Mouse (Mus musculus) embryonic facial prominence, embryonic 12.5 days (tissue): Measurements from ENCODE around the gene Kifc3. TPM values are rescaled to one million over a fixed set of nuclear protein-coding genes. Genes with fewer than 3 reads are reported as not detected.

Source experiments
- ATAC-seq: fragments of 200-750 bp; cut with Nextera tagmentation; 2 replicates; pipeline ENCODE4 v1.8.0; 2017; ENCODE audit not compliant: insufficient number of reproducible peaks, insufficient read depth, low FRiP score, low TSS enrichment
- H3K27ac ChIP-seq: fragments of 300-500 bp; sonication (generic); 2 replicates; pipeline ENCODE4 v1.5.1; 2016; ENCODE audit warnings: mild to moderate bottlenecking
- H3K27me3 ChIP-seq: fragments of 300-500 bp; sonication (generic); 2 replicates; pipeline ENCODE4 v1.6.1; 2016; ENCODE audit warnings: mild to moderate bottlenecking, moderate library complexity
- H3K36me3 ChIP-seq: fragments of 300-500 bp; sonication (generic); 2 replicates; pipeline ENCODE4 v1.6.1; 2016; ENCODE audit warnings: mild to moderate bottlenecking
- H3K4me1 ChIP-seq: fragments of 300-500 bp; sonication (generic); 2 replicates; pipeline ENCODE4 v1.6.1; 2016
- H3K4me2 ChIP-seq: fragments of 300-500 bp; sonication (generic); replicated peaks from 2 replicates; pipeline ENCODE4 v1.6.1; 2016; ENCODE audit warnings: mild to moderate bottlenecking, moderate library complexity
- H3K4me3 ChIP-seq: fragments of 300-500 bp; sonication (generic); 2 replicates; pipeline ENCODE4 v1.5.1; 2016; ENCODE audit warnings: mild to moderate bottlenecking
- H3K9ac ChIP-seq: fragments of 300-500 bp; sonication (generic); 2 replicates; pipeline ENCODE4 v1.6.1; 2016; ENCODE audit warnings: mild to moderate bottlenecking, moderate library complexity
- H3K9me3 ChIP-seq: fragments of 300-500 bp; sonication (generic); 2 replicates; pipeline ENCODE4 v1.6.1; 2016; ENCODE audit warnings: mild to moderate bottlenecking, moderate library complexity
- WGBS: fragments of 180-500 bp; shearing (Covaris S2); methylation state at CpG from one replicate; pipeline ENCODE4 v1.1.7; 2016; 5-methylcytosine and 5-hydroxymethylcytosine counted together
- polyA plus RNA-seq: library from polyadenylated mRNA; unstranded; fragments of >200 nt; fragmentation: Nextera tagmentation; extraction: Ambion mirVana; gene quantifications from 2 replicates; pipeline ENCODE4 v1.2.1, GENCODE M21; 2016

The Kifc3 gene
- polyA plus RNA-seq, 1 experiment from 2014 or later, result 11.7 TPM

GRCm38 (mm10) chr8:95128750-95129260 is 73.8 kb downstream of the Kifc3 start:
- no peaks in the 10 kb centered on the region for H3K27me3 ChIP-seq
- no peak overlapping the region for H3K9ac ChIP-seq
- H3K9me3 ChIP-seq, result no peaks in the 10 kb centered on the region
- H3K4me1 ChIP-seq, result no peaks in the 10 kb centered on the region
- H3K27ac ChIP-seq, result no peak overlapping the region
- no peak for ATAC-seq
- 86% methylated on average over 11 of the region's 11 CpGs for WGBS
- 0 out of 2 replicates have a peak, but pooled peaks cover 4% of the 10 kb centered on the region for H3K36me3 ChIP-seq
- no peak overlapping the region for H3K4me2 ChIP-seq
- no peak overlapping the region for H3K4me3 ChIP-seq

GRCm38 (mm10) chr8:95127658-95128057 is 75.0 kb downstream of the Kifc3 start:
- no peak for ATAC-seq
- Histone ChIP-seq H3K27me3 (no peaks in the 10 kb centered on the region), H3K4me3 (no peak overlapping the region), H3K9me3 (no peaks in the 10 kb centered on the region), H3K4me1 (no peaks in the 10 kb centered on the region), H3K36me3 (0 out of 2 replicates have a peak, but pooled peaks cover 4% of the 10 kb centered on the region), H3K9ac (no peak overlapping the region), H3K27ac (no peak overlapping the region), H3K4me2 (no peak overlapping the region)
- WGBS, result 77% methylated on average over 9 of the region's 9 CpGs

DNA sequence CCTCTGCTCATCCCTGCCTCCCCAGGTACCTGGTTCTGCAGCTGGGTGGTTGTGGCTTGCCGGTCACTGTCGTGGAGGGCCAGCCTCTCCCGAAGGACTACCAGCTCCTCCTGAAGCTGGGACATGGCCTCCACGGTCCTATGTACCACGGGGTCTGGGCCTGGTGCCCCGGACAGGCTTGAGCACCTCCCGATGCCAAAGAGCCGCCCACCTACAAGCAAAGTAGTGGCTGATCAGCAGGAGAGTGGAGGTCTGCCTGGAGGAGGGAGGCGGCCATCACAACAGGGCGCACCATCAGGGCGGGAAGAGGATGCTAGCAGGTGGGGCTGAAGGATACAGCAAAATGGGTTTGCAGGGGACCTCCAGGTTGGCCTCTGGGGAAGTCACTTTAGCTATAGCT is 76.1 kb downstream of the Kifc3 start:
- Histone ChIP-seq H3K9ac (no peak overlapping the region), H3K36me3 (0 out of 2 replicates have a peak, but pooled peaks cover 4% of the 10 kb centered on the region), H3K4me3 (no peak overlapping the region), H3K4me2 (no peak overlapping the region), H3K27ac (no peak overlapping the region), H3K27me3 (no peaks in the 10 kb centered on the region), H3K9me3 (no peaks in the 10 kb centered on the region), H3K4me1 (no peaks in the 10 kb centered on the region)
- no peak for ATAC-seq
- WGBS, result 85% methylated on average over 11 of the region's 11 CpGs

- 87% methylated on average over 5 of the region's 5 CpGs for WGBS
- H3K36me3 ChIP-seq, result 0 out of 2 replicates have a peak, but pooled peaks cover 4% of the 10 kb centered on the region
- H3K4me1 ChIP-seq, result no peaks in the 10 kb centered on the region
Measured at GRCm38 (mm10) chr8:95123455-95123854, 79.2 kb downstream of the Kifc3 start.

DNA sequence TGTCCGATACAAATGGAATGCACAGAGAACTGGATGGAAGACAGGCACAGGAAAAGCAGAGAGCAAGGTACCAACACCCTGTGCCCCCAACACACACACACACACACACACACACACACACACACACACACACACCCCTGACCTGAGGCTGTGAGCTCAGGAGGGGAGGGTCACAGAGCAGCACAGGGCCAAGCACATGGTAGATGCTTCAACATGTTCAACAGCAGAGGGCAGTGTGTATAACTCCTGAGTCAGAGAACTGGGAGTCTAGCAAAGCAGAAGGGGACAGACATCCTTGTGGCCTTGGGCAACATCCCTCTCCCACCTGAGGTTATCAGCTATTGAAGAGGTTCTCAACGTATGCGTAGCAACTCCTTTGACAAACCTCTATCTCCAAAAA is 88.9 kb downstream of the Kifc3 start:
- WGBS, result 73% methylated on average over 3 of the region's 3 CpGs
- Histone ChIP-seq H3K9me3 (no peaks in the 10 kb centered on the region), H3K9ac (no peak overlapping the region), H3K4me3 (no peak overlapping the region), H3K36me3 (no peaks in the 10 kb centered on the region; the same call in 1 of the 2 replicates), H3K27ac (no peak overlapping the region), H3K27me3 (no peaks in the 10 kb centered on the region), H3K4me2 (no peak overlapping the region), H3K4me1 (no peaks in the 10 kb centered on the region)
- ATAC-seq, result peak; percentile 60

More at GRCm38 (mm10) chr8:95123455-95123854, 79.2 kb downstream of the Kifc3 start:
- H3K27ac ChIP-seq, result no peak overlapping the region
- ATAC-seq, result no peak
- no peak overlapping the region for H3K9ac ChIP-seq
- H3K4me2 ChIP-seq, result no peak overlapping the region
- no peaks in the 10 kb centered on the region for H3K9me3 ChIP-seq
- no peaks in the 10 kb centered on the region for H3K27me3 ChIP-seq
- no peak overlapping the region for H3K4me3 ChIP-seq

DNA sequence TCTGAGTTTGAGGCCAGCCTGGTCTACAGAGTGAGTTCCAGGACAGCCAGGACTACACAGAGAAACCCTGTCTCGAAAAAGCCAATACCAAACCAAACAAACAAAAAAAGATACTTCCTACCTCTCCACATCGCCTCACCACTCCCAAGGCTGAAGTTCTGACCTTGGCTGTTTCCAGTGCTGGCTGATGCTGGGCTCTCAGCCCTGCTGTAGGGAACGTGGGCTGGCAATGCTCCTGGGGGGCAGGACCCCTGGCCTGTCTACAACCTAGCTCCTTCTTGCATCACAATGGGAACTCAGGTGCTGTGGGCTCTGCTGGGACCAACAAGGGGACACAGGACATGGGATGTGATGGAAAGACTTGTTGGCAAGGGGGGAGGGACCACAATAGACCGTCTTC is 89.5 kb downstream of the Kifc3 start:
- Histone ChIP-seq H3K27me3 (no peaks in the 10 kb centered on the region), H3K4me3 (no peak overlapping the region), H3K27ac (no peak overlapping the region), H3K36me3 (no peaks in the 10 kb centered on the region; the same call in 1 of the 2 replicates), H3K4me2 (no peak overlapping the region), H3K4me1 (no peaks in the 10 kb centered on the region), H3K9me3 (no peaks in the 10 kb centered on the region), H3K9ac (no peak overlapping the region)
- WGBS, result 75% methylated on average over 4 of the region's 4 CpGs
- ATAC-seq, result no peak

GRCm38 (mm10) chr8:95112594-95112993 is 90.0 kb downstream of the Kifc3 start:
- H3K9ac ChIP-seq, result no peak overlapping the region
- no peak overlapping the region for H3K4me2 ChIP-seq
- H3K4me1 ChIP-seq, result no peaks in the 10 kb centered on the region
- no peak for ATAC-seq
- WGBS, result 87% methylated on average over 3 of the region's 3 CpGs
- no peak overlapping the region for H3K27ac ChIP-seq
- no peak overlapping the region for H3K4me3 ChIP-seq
- no peaks in the 10 kb centered on the region; the same call in 1 of the 2 replicates for H3K36me3 ChIP-seq
- H3K9me3 ChIP-seq, result no peaks in the 10 kb centered on the region
- no peaks in the 10 kb centered on the region for H3K27me3 ChIP-seq

DNA sequence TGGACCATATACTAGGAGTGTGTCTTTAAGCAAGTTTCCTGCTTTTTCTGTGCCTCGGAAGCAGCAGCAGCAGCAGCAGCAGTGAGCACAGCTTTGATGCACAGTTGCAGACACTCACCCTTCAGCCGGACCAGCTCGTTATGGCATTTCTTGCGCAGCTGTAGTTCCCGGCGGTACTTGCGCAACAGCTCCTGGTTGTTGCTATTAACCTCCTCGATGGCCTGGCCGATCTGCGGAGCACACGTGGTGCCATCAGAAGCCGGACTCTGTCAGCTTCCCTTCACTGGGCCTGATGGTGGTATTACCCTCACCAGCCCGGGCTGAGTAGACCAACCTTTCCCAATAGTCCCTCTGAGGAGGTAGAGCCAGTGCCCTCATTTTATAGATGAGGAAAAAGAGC is 95.3 kb downstream of the Kifc3 start:
- H3K27me3 ChIP-seq, result no peaks in the 10 kb centered on the region
- WGBS, result 92% methylated on average over 13 of the region's 13 CpGs
- no peaks in the 10 kb centered on the region for H3K9me3 ChIP-seq
- peaks cover 7% of the 10 kb centered on the region; the same call in 1 of the 2 replicates for H3K36me3 ChIP-seq
- no peak overlapping the region for H3K4me2 ChIP-seq
- no peak overlapping the region for H3K9ac ChIP-seq
- H3K4me3 ChIP-seq, result no peak overlapping the region
- ATAC-seq, result no peak
- no peak overlapping the region for H3K27ac ChIP-seq
- no peaks in the 10 kb centered on the region for H3K4me1 ChIP-seq

- H3K9me3 ChIP-seq, result no peaks in the 10 kb centered on the region
- no peaks in the 10 kb centered on the region for H3K4me1 ChIP-seq
- no peak overlapping the region for H3K27ac ChIP-seq
- H3K4me3 ChIP-seq, result no peak overlapping the region
- ATAC-seq, result no peak
- H3K4me2 ChIP-seq, result no peak overlapping the region
- no peaks in the 10 kb centered on the region for H3K27me3 ChIP-seq
- H3K36me3 ChIP-seq, result peaks cover 53% of the 10 kb centered on the region
- H3K9ac ChIP-seq, result no peak overlapping the region
- 69% methylated on average over 4 of the region's 4 CpGs for WGBS
Measured at GRCm38 (mm10) chr8:95101972-95102371, 100.6 kb downstream of the Kifc3 start.

DNA sequence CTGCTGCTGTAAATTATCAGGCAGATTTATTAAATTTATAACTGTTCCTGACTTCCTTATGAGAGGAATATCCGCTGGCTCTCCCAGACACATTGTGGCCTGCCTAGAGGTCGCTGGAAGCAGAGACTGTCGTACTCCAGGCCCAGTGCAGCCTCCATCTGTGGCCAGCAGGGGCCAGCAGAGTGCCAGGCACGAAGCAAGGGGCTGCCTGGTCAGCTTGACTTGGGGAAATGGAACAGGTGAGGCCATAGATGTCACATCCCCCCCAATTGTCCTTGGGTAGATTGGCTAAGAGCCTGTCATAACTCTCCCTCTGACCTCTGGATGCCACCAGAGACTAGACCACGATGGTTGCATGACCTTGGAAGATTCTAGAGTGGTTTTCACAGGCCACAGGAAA is 103.6 kb downstream of the Kifc3 start:
- WGBS, result 22% methylated on average over 5 of the region's 5 CpGs
- Histone ChIP-seq H3K27ac (no peak overlapping the region), H3K9me3 (no peaks in the 10 kb centered on the region), H3K4me3 (no peak overlapping the region), H3K9ac (no peak overlapping the region), H3K4me1 (no peaks in the 10 kb centered on the region), H3K4me2 (no peak overlapping the region), H3K36me3 (peaks cover 70% of the 10 kb centered on the region), H3K27me3 (no peaks in the 10 kb centered on the region)
- ATAC-seq, result no peak

GRCm38 (mm10) chr8:95093574-95093973 is 109.0 kb downstream of the Kifc3 start:
- WGBS, result 95% methylated on average over 4 of the region's 4 CpGs
- no peak overlapping the region for H3K9ac ChIP-seq
- H3K36me3 ChIP-seq, result peaks cover 81% of the 10 kb centered on the region
- H3K4me1 ChIP-seq, result no peaks in the 10 kb centered on the region
- no peaks in the 10 kb centered on the region for H3K9me3 ChIP-seq
- H3K27me3 ChIP-seq, result no peaks in the 10 kb centered on the region
- H3K4me2 ChIP-seq, result no peak overlapping the region
- no peak for ATAC-seq
- no peak overlapping the region for H3K4me3 ChIP-seq
- H3K27ac ChIP-seq, result no peak overlapping the region

DNA sequence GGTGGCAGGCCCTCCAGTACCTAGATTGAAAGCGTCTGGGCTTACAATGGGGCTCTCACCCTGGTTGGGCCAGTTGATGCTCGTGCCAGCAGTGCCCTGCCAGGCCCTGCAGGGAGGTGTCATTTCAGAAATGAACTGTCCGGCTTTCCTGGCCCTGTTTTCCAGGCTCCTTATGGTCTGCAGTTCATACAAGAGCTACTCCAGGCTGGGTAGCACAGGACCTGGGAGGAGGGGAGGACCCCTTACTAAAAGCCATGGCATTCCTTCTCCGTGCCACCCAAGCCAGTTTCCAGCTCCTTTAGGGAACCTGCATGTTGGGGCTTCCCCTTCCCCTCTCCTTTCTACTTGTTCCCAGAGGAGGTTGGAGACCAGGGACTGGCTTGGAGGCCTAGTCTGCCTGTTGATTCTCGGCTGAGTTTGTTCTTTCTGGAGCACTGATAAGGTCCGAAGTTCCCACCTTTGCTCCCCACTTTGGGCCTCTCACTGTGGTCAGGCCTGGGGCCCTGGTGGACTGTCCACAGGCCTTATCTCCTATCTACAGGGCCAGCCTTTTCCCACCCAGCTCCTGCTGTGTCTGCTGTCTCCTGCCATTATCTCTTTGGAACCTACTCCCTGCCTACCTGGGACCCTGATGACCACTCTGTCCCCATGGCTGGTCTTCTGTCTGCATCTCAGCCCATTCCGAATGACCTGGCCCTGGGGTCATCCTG is 117.0 kb downstream of the Kifc3 start:
- Histone ChIP-seq H3K4me1 (peaks cover 10% of the 10 kb centered on the region), H3K27me3 (no peaks in the 10 kb centered on the region), H3K4me3 (no peak overlapping the region), H3K9me3 (no peaks in the 10 kb centered on the region), H3K27ac (no peak overlapping the region), H3K9ac (no peak overlapping the region), H3K36me3 (peaks cover 58% of the 10 kb centered on the region), H3K4me2 (no peak overlapping the region)
- ATAC-seq, result no peak
- WGBS, result 85% methylated on average over 7 of the region's 7 CpGs
